ENCODE assay signal across 30 mouse cellular contexts in the genomic region with DNA sequence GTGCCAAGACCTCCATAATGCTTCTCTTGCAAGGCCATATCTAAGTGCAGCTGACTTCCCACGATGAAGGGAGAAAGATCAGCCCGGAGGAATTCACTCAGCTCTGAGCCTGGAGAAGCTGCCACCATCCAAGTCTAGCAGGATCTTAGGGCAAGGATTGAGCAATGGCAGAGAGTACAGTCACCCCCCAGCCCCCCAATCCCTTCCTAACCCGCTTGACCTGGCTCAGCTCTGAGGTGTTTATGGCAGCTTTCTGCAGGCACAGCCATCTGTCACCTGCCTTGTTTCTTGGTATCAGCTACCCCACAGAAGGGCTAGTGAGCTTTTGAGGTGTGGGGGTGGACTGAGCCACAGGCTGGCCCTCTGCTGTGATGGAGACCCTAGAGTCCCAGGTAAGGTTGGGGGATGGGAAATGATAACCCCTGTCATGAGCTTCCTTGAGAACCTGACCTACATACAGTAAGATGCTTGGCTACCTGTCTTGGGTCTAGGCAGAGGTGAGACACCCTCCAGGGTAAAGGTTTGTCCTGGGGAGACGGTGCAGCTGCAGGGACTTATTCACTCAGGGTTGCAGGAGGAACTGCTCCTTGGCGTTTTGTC. TPM values are rescaled to one million over a fixed set of nuclear protein-coding genes. Genes with fewer than 3 reads are reported as not detected.
"Had no signal": no experiment of that assay in that cellular context is flagged by ENCODE, and none has a peak within 500 bp of the region (broad histone marks: within the 10 kb centered on the region; RNA-seq: fewer than 3 reads in every experiment).

A gene (plus strand): TSS at position 245 of the 600 bp plus-strand sequence.

- H3K9me3 ChIP-seq: hindbrain, embryonic 10.5 days; intestine, embryonic 15.5 days; kidney, embryonic 15.5 days; limb, embryonic 10.5 days had no signal

- H3K27ac ChIP-seq: gastrocnemius, adult 2 months; heart, adult 2 months; hindbrain, embryonic 10.5 days; hindbrain, embryonic 12.5 days; hindbrain, embryonic 14.5 days; intestine, embryonic 15.5 days; kidney, embryonic 15.5 days; kidney, postnatal 0 days; layer of hippocampus, adult 2 months; left cerebral cortex, adult 2 months; limb, embryonic 10.5 days; limb, embryonic 12.5 days had no signal

- H3K27me3 ChIP-seq: hindbrain, embryonic 12.5 days; intestine, embryonic 15.5 days had no signal

- H3K4me3 ChIP-seq: gastrocnemius, adult 2 months; heart, adult 2 months; heart, embryonic 12.5 days; hindbrain, embryonic 10.5 days; hindbrain, embryonic 12.5 days; intestine, embryonic 15.5 days; kidney, embryonic 15.5 days; layer of hippocampus, adult 2 months; left cerebral cortex, adult 2 months; limb, embryonic 10.5 days; limb, embryonic 12.5 days had no signal

- H3K4me2 ChIP-seq: heart, embryonic 12.5 days; hindbrain, embryonic 12.5 days; hindbrain, embryonic 14.5 days; intestine, embryonic 15.5 days; kidney, embryonic 15.5 days; limb, embryonic 12.5 days; liver, embryonic 11.5 days had no signal

- ATAC-seq: hindbrain, embryonic 16.5 days; inflammation-experienced regulatory T-cells, adult 6 months; intestine, embryonic 15.5 days had no signal

- H3K9ac ChIP-seq: heart, embryonic 12.5 days; hindbrain, embryonic 12.5 days; hindbrain, embryonic 14.5 days; intestine, embryonic 15.5 days; kidney, embryonic 15.5 days; limb, embryonic 12.5 days had no signal

- H3K36me3 ChIP-seq: heart, embryonic 12.5 days; hindbrain, embryonic 10.5 days; hindbrain, embryonic 12.5 days; intestine, embryonic 15.5 days; kidney, embryonic 15.5 days; limb, embryonic 10.5 days; limb, embryonic 12.5 days had no signal

- DNase-seq: gastrocnemius, adult 2 months; gastrocnemius, postnatal 10 days; gastrocnemius, postnatal 25 days; heart, adult 2 months; heart, postnatal 10 days; heart, postnatal 4 days; kidney, adult 11 months; kidney, adult 2 months; kidney, adult 9 months; kidney, postnatal 14 days; kidney, postnatal 4 days; liver had no signal

RNA-seq across cellular contexts. Expression of the gene that starts here (rescaled TPM):
- polyA plus RNA-seq: frontal cortex, adult 2 months; heart, adult 2 months; heart, embryonic 12.5 days; heart, embryonic 14.5 days; heart, embryonic 16.5 days; hindbrain, embryonic 10.5 days; hindbrain, embryonic 12.5 days; hindbrain, embryonic 14.5 days; hindbrain, embryonic 16.5 days; inflammation-experienced regulatory T-cells, adult 6 months; intestine, embryonic 15.5 days; kidney, adult 2 months; kidney, embryonic 15.5 days; kidney, postnatal 0 days; limb, embryonic 10.5 days; limb, embryonic 12.5 days; limb, embryonic 14.5 days; liver, embryonic 11.5 days had no signal
